Mouse (Mus musculus): ENCODE results near the gene Gpa33. TPM values are rescaled to one million over a fixed set of nuclear protein-coding genes. Genes with fewer than 3 reads are reported as not detected.
"Not testable (repeated sequence)": the region's sequence is repeated elsewhere in the genome, so short reads cannot be mapped to it uniquely, and the experiment has no call there.

Gpa33 gene
- total RNA-seq, 2 experiments from 2014 or later = not detected

DNA sequence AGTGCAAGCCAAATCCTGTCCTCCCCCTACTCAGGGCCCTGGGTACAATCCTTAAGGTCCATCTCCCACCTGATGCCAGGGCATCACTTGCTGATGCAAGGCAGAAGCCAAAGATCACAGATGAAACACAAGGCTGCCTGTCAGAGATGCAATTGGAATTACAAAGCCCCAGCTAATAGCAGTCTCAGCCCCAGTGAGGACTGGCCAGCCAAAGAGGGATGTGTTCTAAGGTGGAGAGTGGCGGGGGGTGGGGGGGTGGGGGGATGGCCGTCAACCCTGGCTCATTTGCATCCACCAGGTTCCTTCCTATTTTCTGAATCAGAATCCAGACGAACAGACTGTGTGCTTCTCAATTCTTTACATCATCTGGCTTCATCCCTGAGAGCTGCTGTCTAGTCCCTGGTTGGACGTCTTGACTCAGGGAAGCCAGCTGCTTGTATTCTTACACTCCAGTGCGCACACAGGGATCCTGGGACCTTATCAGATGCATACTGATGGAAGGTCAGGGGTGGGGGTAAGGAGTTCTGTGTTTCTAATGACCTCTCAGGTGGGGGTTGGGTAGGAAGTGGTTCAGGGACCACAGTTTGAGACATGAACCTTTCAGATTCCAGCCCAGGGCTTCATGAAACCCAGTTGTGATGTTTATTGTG lies 5.2 kb downstream of the Gpa33 start:
- DNase-seq = no peak

DNA sequence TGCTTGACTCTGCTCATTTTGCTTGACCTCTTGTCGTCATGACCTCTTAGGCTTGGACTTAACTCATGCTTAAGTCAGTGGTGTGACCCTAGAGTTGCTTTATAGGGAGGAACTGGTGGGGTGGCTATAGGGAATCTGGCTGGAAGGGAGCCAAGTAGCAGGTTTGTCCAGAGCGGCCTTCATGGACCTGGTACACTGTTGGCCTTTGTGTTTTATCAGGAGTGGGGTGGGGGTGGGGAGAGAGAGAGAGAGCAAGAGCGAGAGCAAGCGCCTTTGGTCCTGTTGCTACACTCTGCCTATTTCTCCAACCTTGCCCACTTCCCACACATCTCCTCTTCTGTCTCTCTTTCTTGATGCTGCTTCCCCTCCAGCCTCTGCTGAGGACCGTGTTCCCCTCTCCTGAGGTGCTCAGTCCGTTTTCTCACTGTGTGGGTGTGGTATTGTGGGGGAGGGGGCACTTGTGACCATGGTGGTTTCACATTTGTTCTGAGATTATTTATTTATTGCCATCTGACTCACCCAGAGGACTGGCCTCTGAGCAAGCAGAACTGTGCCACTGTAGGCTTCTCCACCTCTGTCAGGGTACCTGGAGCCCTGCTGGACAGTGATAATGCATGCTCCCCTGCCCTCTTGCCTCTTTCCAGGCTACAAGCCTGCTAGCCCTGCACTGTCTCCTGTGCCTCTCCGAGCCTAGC lies 7.4 kb downstream of the Gpa33 start:
- no peak for DNase-seq

DNA sequence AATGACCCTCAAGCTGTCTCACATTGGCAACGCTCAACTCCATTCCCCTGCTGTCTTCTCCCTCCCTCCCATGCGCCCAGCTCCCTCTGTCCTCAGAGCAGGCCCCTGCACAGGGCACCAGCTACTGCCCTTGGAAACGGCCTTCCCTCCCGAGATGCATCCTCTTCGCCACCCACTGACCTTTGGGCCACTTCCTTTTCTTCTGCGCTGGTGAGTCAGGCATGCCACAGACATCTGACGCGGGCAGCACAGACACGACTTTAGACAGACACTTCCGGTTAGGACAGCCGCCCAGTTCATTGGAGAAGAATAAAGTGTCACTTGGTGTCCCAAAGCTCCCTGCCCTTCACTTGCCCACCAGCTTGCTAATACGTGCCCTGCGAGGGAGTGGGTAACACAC lies 8.1 kb downstream of the Gpa33 start:
- peak; percentile 31 to 52 for DNase-seq

DNA sequence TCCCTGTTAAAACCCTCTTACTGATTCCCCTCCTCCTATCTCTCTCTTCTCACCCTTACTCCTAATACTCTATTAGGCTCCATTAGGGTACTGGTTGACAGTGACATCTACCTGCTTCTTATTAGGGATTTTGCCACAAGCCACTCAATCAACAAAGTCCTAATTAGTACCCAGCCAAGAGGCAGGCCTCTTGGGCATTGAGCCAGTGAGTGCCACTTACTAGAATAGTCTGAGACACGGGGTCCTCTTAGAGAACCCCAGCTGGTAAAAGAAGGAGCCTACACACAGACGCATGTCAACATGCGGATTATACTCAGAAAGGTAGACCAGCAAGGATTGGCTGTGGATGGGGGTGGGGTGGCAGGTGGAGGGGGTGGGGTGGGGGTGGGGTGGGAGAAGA lies 9.1 kb downstream of the Gpa33 start:
- no peak for DNase-seq

DNA sequence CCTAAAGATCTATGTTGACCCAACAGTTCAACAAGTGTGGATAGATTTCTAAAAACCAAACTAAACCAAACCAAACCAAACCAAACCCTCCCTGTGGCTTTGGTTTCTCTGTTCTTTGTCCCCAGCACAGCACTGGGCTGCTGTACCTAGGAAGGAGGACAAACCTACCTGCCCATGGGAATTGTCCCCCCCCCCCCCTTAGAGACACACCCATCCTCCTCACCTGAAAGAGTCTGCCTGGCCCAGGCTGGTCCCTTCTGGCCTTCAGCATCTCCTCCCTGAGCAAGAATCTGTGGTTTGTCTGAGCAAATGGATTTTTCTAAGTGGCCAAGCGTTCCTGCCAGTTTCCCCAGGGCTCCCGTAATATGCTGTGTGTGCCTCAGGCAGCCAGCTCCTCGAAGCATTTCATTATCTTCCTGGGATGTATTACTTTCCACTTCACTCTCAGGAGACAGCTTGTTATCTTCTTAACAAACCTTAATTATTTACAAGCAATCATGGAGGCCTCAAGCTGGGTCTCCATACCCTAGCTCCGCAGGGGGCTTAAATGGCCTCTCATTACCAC lies 9.7 kb downstream of the Gpa33 start:
- no peak for DNase-seq

DNA sequence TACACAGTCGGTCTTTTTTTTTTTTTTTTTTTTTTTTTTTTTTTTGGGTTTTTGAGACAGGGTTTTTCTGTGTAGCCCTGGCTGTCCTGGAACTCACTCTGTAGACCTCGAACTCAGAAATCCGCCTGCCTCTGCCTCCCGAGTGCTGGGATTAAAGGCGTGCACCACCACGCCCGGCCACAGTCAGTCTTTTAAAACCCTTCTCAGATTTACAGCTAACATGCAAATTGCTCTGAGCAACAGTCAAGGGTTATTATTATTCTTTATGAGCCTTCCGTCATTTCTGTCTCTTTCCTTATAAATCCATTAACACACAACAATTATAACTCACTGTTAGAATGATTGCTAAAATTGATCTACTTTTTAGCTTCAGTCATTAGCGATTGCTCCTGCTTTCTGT lies 11.8 kb downstream of the Gpa33 start:
- DNase-seq = not testable (repeated sequence)

DNA sequence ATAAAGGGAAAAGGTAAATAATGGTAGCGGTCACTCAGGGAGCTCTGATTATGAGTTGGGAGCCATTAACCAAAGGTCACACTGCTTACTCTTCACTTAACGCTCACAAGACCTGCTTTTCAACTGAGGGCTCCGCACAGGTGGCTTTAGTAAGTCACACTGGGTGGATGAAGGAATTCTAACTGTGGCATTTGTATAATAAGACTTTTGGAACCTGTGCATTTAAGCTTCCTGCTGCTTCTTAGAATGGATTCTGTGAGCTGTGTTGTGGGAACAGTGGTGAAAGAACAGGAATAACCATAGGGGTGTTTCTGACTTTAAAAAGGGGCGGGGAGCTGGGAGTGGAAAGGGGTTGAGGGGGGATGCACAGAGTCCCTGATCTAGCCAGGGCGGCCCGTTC lies 12.3 kb downstream of the Gpa33 start:
- DNase-seq = no peak

DNA sequence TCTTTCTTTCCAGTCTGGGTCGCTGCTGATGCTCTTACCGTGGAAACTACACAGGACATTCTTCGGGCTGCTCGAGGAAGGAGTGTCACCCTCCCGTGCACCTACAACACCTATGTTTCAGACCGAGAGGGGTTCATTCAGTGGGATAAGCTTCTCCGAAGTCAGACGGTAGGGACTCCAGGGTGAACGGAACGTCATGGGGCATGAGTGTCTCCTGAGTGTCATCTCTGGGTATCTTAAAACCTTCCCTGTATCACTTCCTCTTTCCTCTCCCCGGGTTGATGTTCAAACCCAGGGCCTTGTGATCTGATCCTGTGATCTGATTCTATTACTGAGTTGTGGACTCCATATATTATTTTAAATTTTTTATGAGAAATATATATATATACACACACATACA lies 16.6 kb downstream of the Gpa33 start:
- no peak for DNase-seq

DNA sequence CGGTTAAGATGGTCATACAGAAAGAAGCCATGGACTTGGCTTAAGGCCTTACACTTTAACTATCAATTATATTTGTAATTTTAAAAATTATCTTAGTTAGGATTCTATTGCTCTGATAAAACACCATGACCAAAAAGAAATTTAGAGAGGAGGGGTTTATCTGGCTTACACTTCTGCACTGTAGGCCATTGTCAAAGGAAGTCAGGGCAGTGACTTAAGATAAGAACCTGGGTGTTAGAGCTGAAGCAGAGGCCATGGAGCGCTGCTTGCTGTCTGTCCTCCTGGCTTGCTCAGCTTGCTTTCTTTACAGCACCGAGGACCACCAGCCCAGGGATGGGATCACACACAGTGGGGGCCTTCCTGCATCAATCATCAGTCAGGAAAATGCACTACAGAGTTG lies 17.6 kb downstream of the Gpa33 start:
- DNase-seq = no peak

DNA sequence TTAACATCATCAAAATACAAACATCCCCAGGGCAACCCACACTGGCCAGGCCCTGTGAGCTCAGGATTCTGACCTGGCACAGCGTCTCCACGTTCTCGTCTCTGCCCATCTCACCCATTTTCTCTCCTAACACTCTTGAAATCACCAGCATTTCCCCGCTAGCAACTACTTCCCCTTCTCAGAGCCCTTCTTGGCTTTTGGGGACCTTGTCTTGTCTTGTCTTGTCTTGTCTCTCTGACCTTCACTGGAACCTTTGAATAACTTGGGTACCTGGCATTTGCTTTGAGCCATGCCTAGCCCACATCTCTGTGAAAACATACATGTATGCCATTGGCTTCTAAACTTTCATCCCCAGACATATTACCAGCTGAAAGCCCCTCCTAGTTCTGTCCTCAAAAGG lies 19.4 kb downstream of the Gpa33 start:
- no peak for DNase-seq

DNA sequence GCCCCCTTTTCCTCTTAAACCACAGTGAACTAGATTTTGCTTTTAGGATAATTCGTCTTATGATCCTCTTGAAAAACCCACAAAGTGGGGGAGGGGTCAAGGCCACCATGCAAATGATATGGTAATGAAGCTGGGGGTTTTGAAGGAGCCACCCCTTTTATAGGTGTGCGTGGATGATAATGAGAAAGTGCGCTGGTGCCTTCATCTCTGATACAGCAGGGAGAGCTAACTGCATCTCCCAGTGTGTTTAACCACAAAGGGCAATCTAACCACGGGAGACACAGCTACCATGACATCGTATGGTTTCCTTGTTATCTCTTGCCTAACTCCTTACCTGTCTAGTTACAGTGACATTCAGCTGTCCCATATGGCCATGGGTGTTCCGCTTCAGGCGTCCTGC lies 20.0 kb downstream of the Gpa33 start:
- no peak for DNase-seq

DNA sequence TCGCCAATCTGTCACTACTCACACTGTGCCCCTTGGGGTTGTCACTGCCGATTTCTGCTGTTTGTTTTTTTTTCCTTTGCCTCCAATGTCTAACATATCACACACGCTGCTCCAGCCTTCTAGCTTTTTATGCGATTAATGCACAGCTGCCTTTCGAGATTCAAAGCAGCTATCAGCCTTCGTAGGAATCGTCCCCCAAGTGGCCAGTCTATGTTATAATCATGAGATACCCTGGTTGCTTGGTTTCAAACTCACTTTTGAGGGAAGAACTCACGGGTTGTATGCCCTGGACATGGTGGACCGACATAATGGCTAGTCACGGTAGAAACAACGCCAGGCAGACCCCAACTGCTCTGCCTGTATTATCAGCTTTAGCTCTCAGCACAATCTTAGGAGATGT lies 21.3 kb downstream of the Gpa33 start:
- no peak for DNase-seq

DNA sequence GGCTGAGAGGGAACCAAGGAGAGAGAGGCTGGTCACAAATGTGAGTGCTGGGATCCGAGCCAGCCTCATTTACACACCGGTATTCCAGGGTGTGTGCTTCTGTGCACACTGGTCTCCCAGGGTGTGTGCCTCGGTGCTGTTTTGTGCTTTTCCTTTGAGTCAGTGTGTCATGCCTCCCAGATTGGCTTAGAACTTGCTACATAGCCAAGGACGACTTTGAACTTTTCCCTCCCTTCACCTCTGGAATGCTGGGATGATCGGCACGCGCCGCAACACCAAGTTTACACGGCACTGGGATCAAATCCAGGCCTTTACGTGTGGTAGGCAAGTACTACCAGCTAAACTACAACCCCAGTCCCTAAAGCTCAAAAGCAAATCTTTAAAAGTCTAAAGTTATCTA lies 22.0 kb downstream of the Gpa33 start:
- DNase-seq = no peak

DNA sequence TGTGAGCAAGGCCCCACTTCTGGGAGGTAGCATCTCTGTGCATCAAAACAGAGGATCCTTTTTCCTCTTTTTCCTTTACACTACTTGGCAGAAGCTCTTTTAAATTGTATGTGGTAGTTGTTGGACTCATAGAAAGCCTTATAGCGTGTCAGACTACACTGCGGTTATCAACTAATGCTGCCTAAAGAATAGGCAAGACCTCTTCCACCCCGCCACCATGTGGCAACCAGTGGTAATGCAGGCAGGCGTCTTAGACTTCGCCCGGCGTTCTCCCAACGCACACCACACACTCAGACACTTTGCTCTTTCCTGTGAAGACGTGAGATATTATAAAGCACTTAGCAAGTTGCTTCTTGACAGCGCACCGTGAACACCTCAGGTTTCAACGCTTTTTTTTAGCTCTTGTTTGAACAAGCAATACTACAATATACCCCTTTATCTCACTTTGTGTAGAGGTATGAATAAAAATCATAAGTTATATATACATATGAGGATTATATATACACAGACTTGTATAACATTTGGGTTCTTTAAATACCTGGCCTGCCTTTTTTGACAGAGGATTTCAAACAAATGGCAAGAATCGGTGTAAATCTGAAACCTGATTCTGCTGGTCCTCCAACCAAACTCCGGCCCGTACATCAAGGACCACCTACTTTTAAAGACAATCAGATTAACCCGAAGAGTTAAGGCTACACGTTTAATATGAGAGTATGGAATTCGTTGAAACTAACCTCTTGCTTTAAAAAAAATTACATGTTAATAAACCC lies 23.5 kb downstream of the Gpa33 start:
- DNase-seq = peak; percentile 73 to 95

DNA sequence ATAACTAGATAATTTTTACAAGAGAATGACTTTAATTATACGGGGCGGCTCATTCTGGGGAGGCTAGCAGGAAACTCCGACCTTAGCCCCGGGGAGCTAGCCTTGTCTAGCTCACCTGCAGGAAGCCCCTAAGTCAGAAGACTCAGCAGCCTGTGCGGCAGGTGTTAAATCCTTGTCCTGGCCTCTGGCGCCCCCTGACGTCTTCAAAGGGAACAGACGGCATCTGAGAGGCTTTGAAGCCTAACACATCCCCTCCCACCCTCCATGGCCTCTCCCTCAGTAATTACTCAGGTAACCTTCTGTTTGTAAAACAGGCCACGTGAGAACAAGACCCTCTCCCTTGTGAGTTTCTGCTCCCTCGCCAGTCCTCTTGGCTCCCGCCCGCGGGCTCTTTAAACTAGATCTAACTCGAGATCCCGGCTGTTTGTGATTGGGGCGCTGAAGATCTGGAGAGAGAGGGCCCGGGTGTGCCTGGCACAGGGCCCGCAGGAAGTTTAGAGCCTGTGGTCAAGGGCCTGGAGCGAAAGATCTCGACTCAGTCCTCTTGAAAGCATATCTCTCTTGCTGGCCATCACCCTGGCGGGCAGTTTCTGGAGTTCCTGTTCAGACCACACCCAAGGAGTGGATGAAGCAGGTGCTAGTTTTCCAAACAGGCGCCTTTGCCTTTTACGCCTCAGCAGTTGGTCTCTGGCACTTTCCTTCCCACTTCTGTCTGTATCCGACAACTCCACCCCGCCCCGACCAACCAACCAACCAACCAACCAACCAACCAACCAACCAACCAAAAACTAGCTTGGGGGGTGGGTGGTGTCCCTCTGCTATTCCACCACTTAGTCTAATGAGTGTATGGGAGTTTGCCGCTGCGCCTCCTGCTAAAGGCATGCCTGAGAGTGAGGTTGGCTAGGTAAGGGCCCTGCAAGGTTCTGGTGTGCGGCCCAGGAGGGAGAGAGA lies 24.4 kb downstream of the Gpa33 start:
- peak; percentile 63 to 91 for DNase-seq

DNA sequence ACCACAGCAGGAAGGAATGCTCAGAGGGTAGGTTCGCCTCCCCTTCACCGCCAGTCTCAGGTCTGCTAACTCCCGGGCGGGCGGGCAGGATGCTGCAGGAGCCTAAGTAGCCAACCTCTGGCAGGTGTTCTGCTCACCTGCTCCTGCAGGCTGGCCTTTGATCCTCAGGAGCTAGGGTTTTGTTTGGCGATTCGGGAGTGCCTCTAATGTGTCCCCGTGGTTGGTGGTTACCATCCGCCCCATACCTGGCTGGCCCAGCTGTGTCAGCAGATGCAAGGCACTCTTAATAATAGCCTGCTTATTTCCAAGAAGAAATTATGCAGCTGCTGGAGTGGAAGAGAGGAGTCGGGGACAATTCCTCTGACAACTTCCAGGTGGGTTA lies 25.1 kb downstream of the Gpa33 start:
- no peak for DNase-seq

DNA sequence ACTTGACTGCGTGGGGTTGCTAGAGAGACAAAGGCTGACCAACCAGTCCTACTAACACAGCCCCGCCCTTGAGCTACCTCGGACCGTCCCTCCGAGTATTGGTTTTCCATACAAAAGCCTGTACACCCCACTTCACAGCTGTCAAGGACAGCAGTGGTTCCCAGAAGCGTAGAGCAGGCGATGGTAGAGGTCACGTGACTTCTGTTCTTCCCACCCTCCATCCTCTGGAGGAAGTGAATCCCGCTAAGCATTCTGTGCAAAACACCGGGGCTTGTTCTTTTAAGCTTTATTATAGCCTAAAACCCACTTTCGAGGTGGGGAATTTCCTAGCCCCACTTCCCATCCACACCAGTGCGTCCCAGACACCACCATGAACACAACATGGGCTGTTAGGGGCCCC lies 27.7 kb downstream of the Gpa33 start:
- DNase-seq = no peak

DNA sequence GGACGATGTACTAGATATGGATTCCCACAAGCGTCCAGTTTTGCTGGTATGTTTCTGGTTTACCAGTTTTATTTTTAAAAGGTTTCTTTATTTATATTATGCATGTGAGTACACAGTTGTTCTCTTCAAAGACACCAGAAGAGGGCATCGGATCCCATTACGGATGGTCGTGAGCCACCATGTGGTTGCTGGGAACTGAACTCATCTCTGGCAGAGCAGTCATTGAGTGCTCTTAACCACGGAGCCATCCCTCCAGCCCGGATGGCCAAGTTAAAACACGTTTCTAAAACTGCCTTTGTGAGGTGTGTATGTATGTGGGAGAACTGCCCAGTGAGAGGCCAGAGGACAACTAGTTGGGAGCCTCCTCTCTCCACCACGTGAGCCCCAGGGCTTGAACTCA lies 28.6 kb downstream of the Gpa33 start:
- no peak for DNase-seq

DNA sequence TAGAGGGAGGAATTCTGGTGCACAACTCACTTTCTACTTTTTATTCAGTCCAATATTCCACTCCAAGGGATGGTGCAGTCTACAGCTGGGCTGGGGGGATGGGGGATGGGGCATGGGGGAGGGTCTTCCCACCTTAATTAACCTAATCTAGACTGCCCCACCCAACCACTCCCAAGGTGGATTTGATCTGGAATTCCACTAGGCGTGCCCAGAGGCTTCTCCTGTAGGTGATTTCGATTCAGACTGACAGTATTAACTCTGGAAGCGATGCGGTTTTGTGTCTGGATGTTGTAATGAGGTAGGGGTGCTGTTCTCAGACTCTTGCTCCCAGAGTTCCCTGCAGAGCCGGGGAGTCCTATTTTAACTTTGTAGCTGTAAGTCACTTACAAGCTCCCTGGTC lies 30.1 kb downstream of the Gpa33 start:
- no peak for DNase-seq

DNA sequence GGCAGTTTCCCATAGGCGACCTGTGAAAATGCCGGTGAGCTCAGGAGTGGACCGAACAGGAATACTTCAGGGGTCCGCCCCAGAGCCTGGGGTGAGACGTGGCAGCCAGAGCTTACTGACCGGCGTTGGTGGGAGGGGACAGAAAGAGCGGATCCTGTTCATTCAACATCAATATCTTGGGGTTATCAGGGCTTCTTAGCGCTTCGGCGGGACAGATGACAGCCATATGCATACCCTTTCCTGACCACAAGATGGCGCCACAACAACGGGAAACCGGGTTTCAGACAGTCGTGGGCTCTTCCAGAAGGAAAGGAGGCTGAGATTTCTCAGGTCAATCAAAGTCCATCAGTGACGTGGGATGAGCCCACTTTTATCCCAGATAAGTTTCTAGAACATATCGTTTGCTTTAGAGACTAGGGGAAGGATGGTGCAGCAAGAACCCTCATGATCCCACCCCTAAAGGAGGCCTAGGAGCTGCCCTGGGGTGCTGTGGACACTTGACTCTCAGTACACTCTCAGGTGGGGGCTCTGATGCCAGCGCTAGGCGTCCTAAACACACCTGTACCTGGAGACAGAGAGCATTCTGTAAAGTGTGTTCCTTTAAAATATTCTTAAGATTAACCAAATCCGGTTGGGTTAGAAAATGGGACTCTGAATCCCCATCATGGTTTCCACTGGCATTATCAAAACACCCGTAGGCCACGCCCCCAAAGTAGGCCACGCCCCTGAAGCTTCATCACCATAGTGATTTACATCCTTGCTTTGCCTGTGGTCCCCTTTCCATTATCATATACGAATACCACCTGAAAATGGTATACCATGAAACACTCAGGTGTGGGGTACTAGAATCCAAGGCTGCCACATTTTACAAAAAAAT lies 30.8 kb downstream of the Gpa33 start:
- DNase-seq = peak; percentile 47 to 87

DNA sequence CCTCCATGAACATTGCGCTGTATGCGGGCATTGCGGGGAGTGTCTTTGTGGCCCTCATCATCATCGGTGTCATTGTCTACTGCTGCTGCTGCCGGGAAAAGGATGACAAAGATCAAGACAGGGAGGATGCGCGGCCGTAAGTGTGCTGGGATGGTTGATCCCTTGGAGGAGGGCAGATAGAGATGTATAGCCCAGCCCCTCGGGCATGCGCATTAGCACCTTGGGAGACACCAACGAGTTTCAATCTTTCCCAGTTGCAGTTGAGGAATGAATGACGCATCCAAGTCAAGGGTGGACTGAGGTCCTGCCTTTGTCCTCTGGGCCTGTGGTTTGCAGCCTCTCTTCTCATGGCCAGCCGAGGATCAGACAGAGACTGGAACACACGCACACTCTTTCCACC lies 34.5 kb downstream of the Gpa33 start:
- DNase-seq = no peak

Measured in heart, adult 18-20 months (tissue).